In genomic region chr10:62724936-62725335, GRCm38 (mm10) we compare ENCODE assay signal across 9 mouse cellular contexts. TPM values are rescaled to one million over a fixed set of nuclear protein-coding genes. Genes with fewer than 3 reads are reported as not detected.
DNase-seq lines count a peak whose midpoint lies in the region; ATAC-seq and TF ChIP-seq lines count a peak whose summit lies in the region.
"Had no signal": no experiment of that assay in that cellular context is flagged by ENCODE, and none has a peak within 500 bp of the region (broad histone marks: within the 10 kb centered on the region; RNA-seq: fewer than 3 reads in every experiment).

No protein-coding gene starts in this region.

- H3K9me3 ChIP-seq in heart, embryonic 15.5 days (replicated peaks): no peaks in the 10 kb centered on the region
- H3K9me3 ChIP-seq in embryonic facial prominence, embryonic 14.5 days (ENCODE audit: control insufficient read depth, low read length): no peaks in the 10 kb centered on the region
- no peaks in the 10 kb centered on the region for H3K9me3 ChIP-seq in intestine, embryonic 16.5 days (ENCODE audit: control insufficient read depth, low read length)
- H3K9me3 ChIP-seq in midbrain, embryonic 13.5 days: no peaks in the 10 kb centered on the region

- H3K4me2 ChIP-seq in heart, embryonic 15.5 days: peak overlapping the region; percentile 98; the same call in 1 of the 2 replicates
- H3K4me2 ChIP-seq in embryonic facial prominence, embryonic 14.5 days (ENCODE audit: low read depth, low read length): peak overlapping the region; percentile 77
- H3K4me2 ChIP-seq in intestine, embryonic 16.5 days (ENCODE audit: low read depth, low read length): 0 out of 2 replicates have a peak overlapping the region, but pooled peaks have one; percentile 98
- peak overlapping the region; percentile 81 for H3K4me2 ChIP-seq in midbrain, embryonic 13.5 days (replicated peaks)

- DNase-seq in heart, postnatal 14 days: no peak
- DNase-seq in embryonic facial prominence, embryonic 14.5 days (ENCODE audit: low spot score): no peak
- no peak for DNase-seq in left cerebral cortex, postnatal 10 days (ENCODE audit: extremely low spot score in 1 of 2, low spot score in 2 of 2)
- no peak for DNase-seq in left cerebral cortex, adult 2 months (ENCODE audit: extremely low spot score in 1 of 2, low spot score in 2 of 2)
- no peak for DNase-seq in embryo, embryonic 10.5 days (ENCODE audit: low spot score)

- TF ChIP-seq CTCF in left cerebral cortex, adult 2 months (IDR thresholded peaks at IDR 0.05): no peak

- H3K27ac ChIP-seq in heart, embryonic 15.5 days: no peak overlapping the region
- H3K27ac ChIP-seq in embryonic facial prominence, embryonic 14.5 days (replicated peaks; ENCODE audit: low read depth, low read length): no peak overlapping the region
- H3K27ac ChIP-seq in intestine, embryonic 16.5 days (ENCODE audit: low read length): no peak overlapping the region
- H3K27ac ChIP-seq in midbrain, embryonic 13.5 days: no peak overlapping the region
- H3K27ac ChIP-seq in left cerebral cortex, adult 2 months: no peak overlapping the region

- ATAC-seq in heart, embryonic 15.5 days (replicated peaks; ENCODE audit: insufficient number of reproducible peaks, insufficient read depth, low FRiP score, low read depth): no peak
- no peak for ATAC-seq in embryonic facial prominence, embryonic 14.5 days (ENCODE audit: low read depth)
- no peak for ATAC-seq in intestine, embryonic 16.5 days
- ATAC-seq in midbrain, embryonic 13.5 days: no peak

- no peaks in the 10 kb centered on the region for H3K36me3 ChIP-seq in heart, embryonic 15.5 days
- no peaks in the 10 kb centered on the region for H3K36me3 ChIP-seq in embryonic facial prominence, embryonic 14.5 days (ENCODE audit: control insufficient read depth, insufficient read depth, low read length)
- H3K36me3 ChIP-seq in intestine, embryonic 16.5 days (ENCODE audit: control insufficient read depth, insufficient read depth, low read length): no peaks in the 10 kb centered on the region
- H3K36me3 ChIP-seq in midbrain, embryonic 13.5 days: no peaks in the 10 kb centered on the region

- H3K27me3 ChIP-seq in heart, embryonic 15.5 days: peaks cover 20% of the 10 kb centered on the region
- no peaks in the 10 kb centered on the region; the same call in 1 of the 2 replicates for H3K27me3 ChIP-seq in embryonic facial prominence, embryonic 14.5 days (replicated peaks; ENCODE audit: control insufficient read depth, insufficient read depth, low read length)
- H3K27me3 ChIP-seq in intestine, embryonic 16.5 days (replicated peaks; ENCODE audit: control insufficient read depth, insufficient read depth, low read length): no peaks in the 10 kb centered on the region
- H3K27me3 ChIP-seq in midbrain, embryonic 13.5 days: peaks cover 25% of the 10 kb centered on the region

- intact Hi-C loops in heart, postnatal 14 days (cut with DNase I): no loop called here
- intact Hi-C loops in left cerebral cortex, postnatal 10 days (cut with DNase I): loop anchor here (5.0 kb wide), 1 partner anchor 73 kb away; the partner anchor contains the start of gene Ddx50
- intact Hi-C loops in left cerebral cortex, adult 2 months (cut with DNase I): loop anchor here (1.0 kb wide), 1 partner anchor 74 kb away; the partner anchor contains the start of gene Ddx50

- WGBS in heart, embryonic 15.5 days: 21% methylated on average over 7 of the region's 7 CpGs
- 26% methylated on average over 7 of the region's 7 CpGs for WGBS in embryonic facial prominence, embryonic 14.5 days
- WGBS in intestine, embryonic 16.5 days: 19% methylated on average over 7 of the region's 7 CpGs
- WGBS in midbrain, embryonic 13.5 days: 32% methylated on average over 7 of the region's 7 CpGs

- no peak overlapping the region for H3K9ac ChIP-seq in heart, embryonic 15.5 days
- no peak overlapping the region for H3K9ac ChIP-seq in embryonic facial prominence, embryonic 14.5 days (ENCODE audit: low read depth, low read length)
- H3K9ac ChIP-seq in intestine, embryonic 16.5 days (ENCODE audit: low read depth, low read length): no peak overlapping the region
- no peak overlapping the region for H3K9ac ChIP-seq in midbrain, embryonic 13.5 days (replicated peaks)

- 0 out of 2 replicates have a peak overlapping the region, but pooled peaks have one; percentile 85 for H3K4me3 ChIP-seq in heart, embryonic 15.5 days
- peak overlapping the region; percentile 76 for H3K4me3 ChIP-seq in embryonic facial prominence, embryonic 14.5 days (ENCODE audit: low read depth, low read length)
- H3K4me3 ChIP-seq in intestine, embryonic 16.5 days (ENCODE audit: low read length): no peak overlapping the region
- peak overlapping the region; percentile 65 for H3K4me3 ChIP-seq in midbrain, embryonic 13.5 days (replicated peaks)
- no peak overlapping the region for H3K4me3 ChIP-seq in left cerebral cortex, adult 2 months

- H3K4me1 ChIP-seq in heart, embryonic 15.5 days (replicated peaks): peaks cover 8% of the 10 kb centered on the region
- H3K4me1 ChIP-seq in embryonic facial prominence, embryonic 14.5 days (ENCODE audit: control insufficient read depth, insufficient read depth, low read length): no peaks in the 10 kb centered on the region
- H3K4me1 ChIP-seq in intestine, embryonic 16.5 days (ENCODE audit: control insufficient read depth, insufficient read depth, low read length): peaks cover 6% of the 10 kb centered on the region
- H3K4me1 ChIP-seq in midbrain, embryonic 13.5 days (replicated peaks): no peaks in the 10 kb centered on the region; the same call in 1 of the 2 replicates

RNA-seq across cellular contexts. Expression of gene Stox1, which starts 1.0 kb away (rescaled TPM):
- 1.3 and 1.4 TPM in 2 replicates for polyA plus RNA-seq in heart, embryonic 15.5 days (2015; fragmentation: Nextera tagmentation; extraction: Ambion mirVana)
- total RNA-seq in heart, postnatal 14 days (2021): 1 to 10 TPM; 1.2 to 1.5 TPM
- polyA plus RNA-seq in embryonic facial prominence, embryonic 14.5 days (2014; fragmentation: Nextera tagmentation; extraction: Ambion mirVana): 1.2 and 2.8 TPM in 2 replicates
- polyA plus RNA-seq in intestine, embryonic 16.5 days (2015; fragmentation: Nextera tagmentation; extraction: Ambion mirVana): 1.6 and 1.7 TPM in 2 replicates
- 2.3 and 2.9 TPM in 2 replicates for polyA plus RNA-seq in midbrain, embryonic 13.5 days (2015; fragmentation: Nextera tagmentation; extraction: Ambion mirVana)
- total RNA-seq in left cerebral cortex, postnatal 10 days (2021): 1 to 10 TPM; 5.2 to 5.5 TPM
- total RNA-seq in left cerebral cortex, adult 2 months (2021): 1 to 10 TPM; 4.2 to 5.8 TPM
- total RNA-seq: monocyte, adult 5-6 weeks had no signal

Comparison
In these comparisons a context has a peak if more than half of its experiments do, and no peak if none do; other contexts are left out.
1. H3K4me3 ChIP-seq: peak in heart, embryonic 15.5 days (single experiment), embryonic facial prominence, embryonic 14.5 days (single experiment) and midbrain, embryonic 13.5 days (single experiment); none in intestine, embryonic 16.5 days (single experiment) and left cerebral cortex, adult 2 months (single experiment).
2. Peak in every context shown above with its lines, with median percentiles within 50 percentile points of each other: H3K4me2 ChIP-seq.